Mouse (Mus musculus) forebrain, embryonic 10.5 days (tissue): ENCODE results near the gene Bcar1. TPM values are rescaled to one million over a fixed set of nuclear protein-coding genes. Genes with fewer than 3 reads are reported as not detected.

Experiments used
- DNase-seq: peaks from one replicate; pipeline ENCODE4 v3.0.0-alpha.2; 2017; ENCODE audit warnings: low spot score; ENCODE audit errors: extremely low spot score
- H3K27ac ChIP-seq: fragments of 300-500 bp; sonication (generic); 2 replicates; pipeline ENCODE4 v1.5.1; 2016; ENCODE audit warnings: mild to moderate bottlenecking
- H3K27me3 ChIP-seq: fragments of 300-500 bp; sonication (generic); 2 replicates; pipeline ENCODE4 v1.6.1; 2016; ENCODE audit warnings: mild to moderate bottlenecking; ENCODE audit not compliant: poor library complexity, severe bottlenecking
- H3K36me3 ChIP-seq: fragments of 300-500 bp; sonication (generic); replicated peaks from 2 replicates; pipeline ENCODE4 v1.6.1; 2016; ENCODE audit warnings: mild to moderate bottlenecking, moderate library complexity
- H3K4me1 ChIP-seq: fragments of 300-500 bp; sonication (generic); 2 replicates; pipeline ENCODE4 v1.6.1; 2016
- H3K4me3 ChIP-seq: fragments of 300-500 bp; sonication (generic); 2 replicates; pipeline ENCODE4 v1.5.1; 2016; ENCODE audit warnings: mild to moderate bottlenecking, moderate library complexity
- H3K9me3 ChIP-seq: fragments of 300-500 bp; sonication (generic); 2 replicates; pipeline ENCODE4 v1.6.1; 2016; ENCODE audit warnings: mild to moderate bottlenecking, moderate library complexity
- WGBS: fragments of 180-500 bp; shearing (Covaris S2); methylation state at CpG from one replicate; pipeline ENCODE4 v1.1.7; 2016; 5-methylcytosine and 5-hydroxymethylcytosine counted together
- polyA plus RNA-seq: library from polyadenylated mRNA; unstranded; fragments of >200 nt; fragmentation: Nextera tagmentation; extraction: Ambion mirVana; gene quantifications from 2 replicates; pipeline ENCODE4 v1.2.1, GENCODE M21; 2016

Bcar1 gene
- polyA plus RNA-seq, 1 experiment from 2014 or later, result 46.6 TPM

DNA sequence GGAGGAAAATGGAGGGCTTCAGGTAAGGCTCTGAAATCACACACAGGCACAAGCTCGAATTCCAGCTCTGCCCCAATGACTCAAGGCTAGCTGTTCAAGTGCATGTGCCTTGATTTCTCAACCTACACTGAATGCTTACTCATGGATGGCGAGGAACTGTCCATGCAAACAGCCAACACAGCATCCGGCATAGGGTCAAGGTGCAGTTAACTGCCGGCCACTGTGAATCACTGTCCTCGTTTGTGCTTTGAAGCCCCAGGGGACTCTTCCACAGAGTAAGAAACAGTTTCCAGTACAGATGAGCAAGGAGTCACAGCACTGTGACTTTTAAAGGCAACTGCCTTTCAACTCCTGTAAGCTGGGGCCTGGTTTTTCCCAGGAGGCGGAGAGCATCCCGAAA, 36.1 kb upstream of the Bcar1 start:
- H3K4me1 ChIP-seq, result peaks cover 20% of the 10 kb centered on the region
- H3K27ac ChIP-seq, result no peak overlapping the region
- WGBS, result 86% methylated on average over 7 of the region's 7 CpGs
- H3K27me3 ChIP-seq, result no peaks in the 10 kb centered on the region
- peaks cover 55% of the 10 kb centered on the region for H3K36me3 ChIP-seq
- DNase-seq, result no peak
- no peak overlapping the region for H3K4me3 ChIP-seq
- no peaks in the 10 kb centered on the region for H3K9me3 ChIP-seq

DNA sequence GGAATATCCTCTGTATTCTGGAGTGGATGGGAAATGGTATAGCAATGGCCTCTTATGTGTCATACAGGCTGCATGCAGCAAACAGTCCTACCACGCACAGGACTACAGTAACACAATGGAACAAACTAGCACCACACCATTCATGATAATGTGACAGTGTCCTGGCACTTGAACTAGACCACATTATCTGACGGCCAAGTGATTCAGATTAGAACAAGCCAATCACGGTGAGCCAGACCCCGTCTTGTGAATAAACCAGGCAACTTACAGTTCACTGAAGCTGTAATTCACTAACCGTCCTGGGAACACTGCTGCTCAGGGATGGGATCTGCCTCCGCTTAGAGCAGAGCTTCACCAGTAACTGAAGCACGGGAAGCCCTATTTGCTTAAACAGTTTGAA, 35.2 kb upstream of the Bcar1 start:
- Histone ChIP-seq H3K4me3 (no peak overlapping the region), H3K4me1 (peaks cover 20% of the 10 kb centered on the region), H3K27me3 (no peaks in the 10 kb centered on the region), H3K9me3 (no peaks in the 10 kb centered on the region), H3K36me3 (peaks cover 64% of the 10 kb centered on the region), H3K27ac (no peak overlapping the region)
- DNase-seq, result no peak
- WGBS, result 85% methylated on average over 7 of the region's 7 CpGs

DNA sequence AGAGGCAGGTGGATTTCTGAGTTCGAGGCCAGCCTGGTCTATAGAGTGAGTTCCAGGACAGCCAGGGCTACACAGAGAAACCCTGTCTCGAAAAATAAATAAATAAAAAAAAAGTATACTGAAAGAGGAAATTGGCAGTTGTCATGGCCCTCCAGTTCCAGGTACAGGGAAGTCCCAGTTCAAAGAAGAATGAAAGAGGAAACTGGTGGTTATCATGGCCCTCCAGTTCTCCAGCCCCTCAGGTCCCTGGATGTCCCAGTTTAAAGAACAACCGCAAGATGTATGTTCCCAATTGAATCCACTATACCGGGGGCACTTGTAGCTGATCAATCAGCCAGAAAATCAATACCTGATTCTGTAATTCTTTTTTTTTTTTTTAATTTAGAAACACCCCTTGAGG, 32.9 kb upstream of the Bcar1 start:
- 94% methylated on average over 4 of the region's 4 CpGs for WGBS
- Histone ChIP-seq H3K4me3 (no peak overlapping the region), H3K27ac (no peak overlapping the region), H3K36me3 (peaks cover 72% of the 10 kb centered on the region), H3K4me1 (peaks cover 6% of the 10 kb centered on the region; the same call in 1 of the 2 replicates), H3K27me3 (no peaks in the 10 kb centered on the region), H3K9me3 (no peaks in the 10 kb centered on the region)
- DNase-seq, result no peak

DNA sequence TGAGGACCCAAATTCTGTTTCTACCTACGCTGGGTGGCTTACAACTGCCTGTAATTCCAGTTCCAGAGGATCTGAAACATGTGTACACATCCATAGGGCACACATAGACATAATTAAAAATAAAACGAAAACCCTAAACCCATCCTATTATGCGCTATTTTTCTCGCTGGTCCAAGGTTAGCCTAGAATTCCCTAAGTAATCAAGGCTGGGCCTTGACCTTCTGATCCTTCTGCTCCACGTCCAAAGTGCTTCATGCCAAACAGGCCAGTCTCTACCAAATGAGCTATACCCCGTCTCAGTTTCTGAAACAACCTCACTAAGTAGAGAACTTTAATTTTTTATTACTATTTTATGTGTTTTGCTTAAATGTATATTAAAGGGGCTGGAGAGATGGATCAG, 32.2 kb upstream of the Bcar1 start:
- no peaks in the 10 kb centered on the region for H3K9me3 ChIP-seq
- peaks cover 76% of the 10 kb centered on the region for H3K36me3 ChIP-seq
- H3K27ac ChIP-seq, result no peak overlapping the region
- H3K4me1 ChIP-seq, result peaks cover 5% of the 10 kb centered on the region; the same call in 1 of the 2 replicates
- H3K27me3 ChIP-seq, result no peaks in the 10 kb centered on the region
- 94% methylated on average over 6 of the region's 6 CpGs for WGBS
- H3K4me3 ChIP-seq, result no peak overlapping the region
- DNase-seq, result no peak

DNA sequence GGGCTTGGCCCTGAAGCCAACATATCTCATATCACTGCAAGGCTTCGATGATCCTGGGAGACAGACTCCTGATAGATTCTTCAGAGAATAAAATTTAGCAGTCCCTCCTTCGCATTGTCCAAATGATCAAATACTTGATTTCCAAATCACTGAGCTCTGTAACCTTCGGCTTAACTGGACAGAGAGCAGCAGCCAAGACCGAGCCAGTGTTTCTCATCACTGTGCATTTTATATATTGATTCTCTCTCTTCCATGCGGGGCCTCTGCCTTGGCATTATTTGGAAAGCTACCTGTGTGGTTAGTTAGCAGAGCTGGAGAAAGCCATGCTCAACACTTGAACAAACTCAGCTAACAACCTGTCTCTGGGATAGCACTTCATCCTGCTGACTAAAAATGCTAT, 29.9 kb upstream of the Bcar1 start:
- no peaks in the 10 kb centered on the region for H3K9me3 ChIP-seq
- H3K36me3 ChIP-seq, result peaks cover 67% of the 10 kb centered on the region
- no peak for DNase-seq
- 98% methylated on average over 5 of the region's 5 CpGs for WGBS
- H3K4me1 ChIP-seq, result peaks cover 18% of the 10 kb centered on the region
- no peak overlapping the region for H3K27ac ChIP-seq
- H3K27me3 ChIP-seq, result no peaks in the 10 kb centered on the region
- H3K4me3 ChIP-seq, result no peak overlapping the region

DNA sequence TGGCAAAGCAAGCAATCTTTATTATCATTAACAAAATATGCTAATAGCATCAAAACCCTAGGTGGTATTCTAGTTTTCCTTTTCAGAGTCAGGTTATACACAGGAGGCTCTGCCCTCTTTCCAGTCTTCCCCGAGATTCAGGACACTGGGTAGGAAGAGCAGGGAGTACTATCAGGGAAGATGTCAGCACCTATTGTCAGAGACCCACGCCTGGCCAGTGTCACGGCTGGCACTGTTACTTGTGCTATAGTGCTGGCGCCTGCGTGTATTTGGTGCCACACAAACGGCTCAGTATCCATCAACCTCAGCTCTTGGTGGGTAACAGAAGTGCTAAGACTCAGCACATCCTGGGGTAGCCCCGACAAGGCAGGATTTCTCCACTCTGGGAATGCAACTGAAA, 29.4 kb upstream of the Bcar1 start:
- DNase-seq, result no peak
- Histone ChIP-seq H3K9me3 (no peaks in the 10 kb centered on the region), H3K36me3 (peaks cover 67% of the 10 kb centered on the region), H3K27me3 (no peaks in the 10 kb centered on the region), H3K4me3 (no peak overlapping the region), H3K27ac (no peak overlapping the region), H3K4me1 (peaks cover 14% of the 10 kb centered on the region)
- 92% methylated on average over 7 of the region's 7 CpGs for WGBS

DNA sequence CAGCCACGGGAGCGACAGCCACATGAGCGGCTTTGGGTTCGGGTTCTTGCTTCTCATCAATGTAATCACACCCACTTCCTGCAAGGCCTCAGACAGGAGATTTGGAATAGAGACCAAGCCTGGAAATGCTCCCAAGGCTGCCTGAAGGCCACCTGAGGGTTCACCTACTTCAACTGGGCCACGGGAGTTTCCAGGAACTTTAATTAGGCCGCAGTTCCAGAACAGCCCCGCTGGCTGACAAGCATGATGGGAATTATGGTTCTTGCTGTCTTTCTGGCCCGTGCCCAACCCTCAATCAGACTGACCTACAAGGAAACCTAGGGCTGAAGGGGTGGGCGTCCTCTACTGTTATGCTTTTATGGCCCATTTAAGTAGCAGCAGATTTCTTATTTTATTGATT, 28.5 kb upstream of the Bcar1 start:
- H3K27ac ChIP-seq, result no peak overlapping the region
- no peak for DNase-seq
- no peak overlapping the region for H3K4me3 ChIP-seq
- WGBS, result 95% methylated on average over 9 of the region's 9 CpGs
- H3K27me3 ChIP-seq, result no peaks in the 10 kb centered on the region
- H3K9me3 ChIP-seq, result no peaks in the 10 kb centered on the region
- H3K36me3 ChIP-seq, result peaks cover 70% of the 10 kb centered on the region
- H3K4me1 ChIP-seq, result peaks cover 14% of the 10 kb centered on the region

DNA sequence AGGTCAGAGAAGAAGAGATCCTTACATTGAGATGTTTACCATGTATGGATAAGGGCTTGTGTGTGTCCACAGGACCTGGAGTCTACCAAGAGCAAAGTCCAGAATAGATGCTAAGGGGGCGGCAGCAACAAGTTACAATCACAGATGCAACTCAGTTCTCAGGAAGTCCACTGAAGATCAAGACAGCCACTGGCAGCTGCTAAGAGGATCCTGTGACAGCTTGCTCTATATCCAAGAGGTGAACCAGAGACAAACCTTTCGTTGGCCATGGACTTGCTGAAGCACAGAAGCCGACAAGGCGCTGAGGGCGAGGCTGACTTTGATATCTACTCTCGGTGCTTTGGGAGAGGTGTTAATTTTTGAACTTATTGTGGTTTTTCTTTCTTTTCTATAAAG, 28.0 kb upstream of the Bcar1 start:
- Histone ChIP-seq H3K4me1 (peaks cover 14% of the 10 kb centered on the region), H3K27ac (no peak overlapping the region), H3K27me3 (no peaks in the 10 kb centered on the region)

DNA sequence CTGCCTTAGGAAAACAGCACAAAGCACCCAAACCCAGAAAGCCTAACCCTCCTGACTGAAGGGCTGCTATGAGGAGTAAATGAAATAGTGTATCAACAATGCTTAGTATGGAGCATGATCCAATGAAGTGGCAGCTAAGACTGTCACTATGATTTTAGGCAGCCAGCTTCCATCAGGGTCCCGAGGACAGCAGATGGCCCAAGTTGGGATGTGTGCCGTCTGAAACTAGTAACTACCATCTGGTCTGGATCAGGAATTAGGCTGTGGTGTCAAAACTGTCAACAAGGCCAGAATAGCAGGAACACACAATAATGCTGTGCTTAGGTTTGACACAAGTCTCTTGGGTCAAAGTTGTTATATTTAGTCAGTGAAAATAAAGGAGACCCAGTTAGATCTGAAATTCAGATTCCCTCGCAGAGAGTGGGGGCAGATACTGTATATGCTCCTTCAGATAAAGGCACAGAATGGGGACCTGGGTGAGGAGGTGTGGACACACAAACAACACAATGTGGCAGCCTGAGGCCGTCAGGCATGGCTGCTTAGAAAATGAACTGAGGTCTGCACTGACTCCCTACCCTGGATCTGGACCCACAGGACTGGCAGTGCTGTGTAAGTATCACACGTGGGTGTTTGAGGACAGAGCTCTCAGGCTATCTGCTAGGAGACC, 27.5 kb upstream of the Bcar1 start:
- WGBS, result 84% methylated on average over 5 of the region's 5 CpGs
- no peaks in the 10 kb centered on the region for H3K9me3 ChIP-seq
- DNase-seq, result no peak
- H3K27ac ChIP-seq, result no peak overlapping the region
- H3K27me3 ChIP-seq, result no peaks in the 10 kb centered on the region
- H3K4me3 ChIP-seq, result no peak overlapping the region
- peaks cover 70% of the 10 kb centered on the region for H3K36me3 ChIP-seq
- peaks cover 14% of the 10 kb centered on the region for H3K4me1 ChIP-seq

More for the DNA sequence above, 28.0 kb upstream of the Bcar1 start:
- 94% methylated on average over 6 of the region's 6 CpGs for WGBS
- H3K36me3 ChIP-seq, result peaks cover 70% of the 10 kb centered on the region
- H3K4me3 ChIP-seq, result no peak overlapping the region
- H3K9me3 ChIP-seq, result no peaks in the 10 kb centered on the region
- no peak for DNase-seq

DNA sequence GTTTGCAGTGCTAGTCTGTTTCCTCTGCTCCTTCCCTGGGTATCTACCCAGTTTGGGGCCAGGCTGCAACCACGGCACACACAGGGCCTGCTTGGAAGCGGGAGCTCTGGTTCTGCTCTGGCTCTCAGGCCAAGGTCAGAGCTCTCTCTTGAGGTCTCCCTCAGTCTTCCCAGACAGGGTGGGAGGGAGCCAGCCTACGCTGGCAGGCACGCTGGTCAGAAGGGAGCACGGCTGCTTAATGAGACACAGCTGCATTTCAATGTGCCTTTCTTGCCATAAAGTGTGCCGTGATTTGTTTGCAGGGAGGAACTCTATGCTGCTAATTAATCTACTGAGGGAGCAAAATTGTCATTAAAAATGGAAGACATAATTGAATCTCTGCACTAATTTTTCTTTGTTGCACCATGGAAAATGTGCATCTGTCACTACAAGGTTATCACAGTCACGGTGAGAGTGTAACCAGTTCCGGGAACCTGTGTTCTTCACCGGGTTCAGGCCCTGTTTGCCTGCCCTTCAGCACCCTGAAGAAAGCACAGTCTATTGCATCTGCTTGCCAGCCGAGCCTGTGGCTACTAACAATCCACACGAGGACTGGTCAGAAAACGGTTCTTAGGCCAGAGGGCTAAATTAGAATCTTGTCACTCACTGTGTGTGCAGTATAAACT, 26.3 kb upstream of the Bcar1 start:
- Histone ChIP-seq H3K4me1 (peaks cover 14% of the 10 kb centered on the region), H3K36me3 (peaks cover 71% of the 10 kb centered on the region), H3K4me3 (no peak overlapping the region), H3K27ac (peak overlapping the region; percentile 76), H3K27me3 (no peaks in the 10 kb centered on the region), H3K9me3 (no peaks in the 10 kb centered on the region)
- 50% methylated on average over 12 of the region's 12 CpGs for WGBS
- no peak for DNase-seq

DNA sequence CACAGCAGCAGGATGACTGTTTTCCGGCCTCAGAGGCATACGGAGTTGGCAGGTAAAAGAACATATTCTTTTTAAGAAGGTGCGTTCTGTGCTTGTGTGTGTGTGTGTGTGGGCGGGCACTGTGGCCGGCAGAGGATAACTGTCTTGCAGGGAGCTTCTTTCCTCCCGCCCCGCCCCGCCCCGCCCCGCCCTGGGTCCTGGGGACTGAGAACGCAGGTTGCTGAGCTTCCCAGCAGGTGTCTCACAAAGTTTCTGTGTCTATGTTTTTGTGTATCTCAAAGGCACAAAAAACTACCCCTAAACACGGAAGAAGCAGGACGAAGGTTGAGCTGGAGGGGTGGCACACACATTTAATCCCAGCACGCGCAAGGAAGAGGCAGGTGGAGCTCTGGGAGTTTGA, 25.7 kb upstream of the Bcar1 start:
- WGBS, result 42% methylated on average over 15 of the region's 15 CpGs

DNA sequence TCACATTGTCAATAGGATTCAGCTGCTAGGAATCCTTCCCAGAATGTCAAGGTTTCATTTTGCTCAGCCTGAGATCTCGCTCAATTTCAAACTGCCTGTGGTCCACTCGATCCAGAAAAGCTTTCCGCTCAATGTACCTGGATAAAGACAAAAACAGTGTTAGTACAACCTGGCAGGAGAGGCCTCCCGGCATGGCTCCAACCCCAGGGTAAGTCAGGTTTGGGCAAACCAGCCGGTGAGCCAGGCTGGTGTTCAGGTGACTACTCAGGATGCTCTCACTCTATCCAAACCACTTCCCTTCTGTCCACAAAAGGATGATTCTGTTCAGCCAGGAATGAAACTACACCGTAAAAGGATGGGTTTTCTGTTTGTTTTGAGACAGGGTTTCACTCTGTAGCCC, 25.0 kb upstream of the Bcar1 start:
- no peak for DNase-seq
- H3K27ac ChIP-seq, result no peak overlapping the region
- WGBS, result 90% methylated on average over 6 of the region's 6 CpGs
- H3K9me3 ChIP-seq, result no peaks in the 10 kb centered on the region
- H3K36me3 ChIP-seq, result peaks cover 62% of the 10 kb centered on the region
- H3K27me3 ChIP-seq, result no peaks in the 10 kb centered on the region
- H3K4me3 ChIP-seq, result no peak overlapping the region
- peaks cover 14% of the 10 kb centered on the region for H3K4me1 ChIP-seq

More for the DNA sequence above, 25.7 kb upstream of the Bcar1 start:
- no peak for DNase-seq
- no peaks in the 10 kb centered on the region for H3K27me3 ChIP-seq
- H3K4me3 ChIP-seq, result no peak overlapping the region
- peaks cover 65% of the 10 kb centered on the region for H3K36me3 ChIP-seq
- H3K27ac ChIP-seq, result peak overlapping the region; percentile 76
- no peaks in the 10 kb centered on the region for H3K9me3 ChIP-seq
- H3K4me1 ChIP-seq, result peaks cover 14% of the 10 kb centered on the region

DNA sequence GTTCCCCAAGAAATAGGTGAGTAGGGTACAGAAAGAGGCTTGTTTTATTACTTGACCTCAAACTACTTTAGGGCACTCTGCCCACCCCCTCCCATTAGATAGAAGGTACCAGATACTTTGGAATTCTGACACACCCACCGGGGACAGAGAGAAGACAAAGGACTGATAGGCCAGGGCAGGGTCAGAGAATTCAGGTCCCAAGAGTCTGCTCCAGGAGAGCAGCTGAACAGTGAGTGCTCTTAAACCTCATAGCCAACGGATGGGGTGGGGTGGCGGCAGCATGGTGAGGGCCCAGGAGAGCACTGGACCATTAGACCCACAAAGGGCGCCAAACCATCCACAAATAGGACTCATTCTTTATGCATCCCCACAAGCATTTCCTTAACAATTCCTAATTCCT, 22.0 kb upstream of the Bcar1 start:
- H3K4me3 ChIP-seq, result no peak overlapping the region
- peaks cover 17% of the 10 kb centered on the region for H3K4me1 ChIP-seq
- H3K27me3 ChIP-seq, result no peaks in the 10 kb centered on the region
- DNase-seq, result no peak
- 92% methylated on average over 4 of the region's 4 CpGs for WGBS
- no peaks in the 10 kb centered on the region for H3K9me3 ChIP-seq
- peaks cover 48% of the 10 kb centered on the region for H3K36me3 ChIP-seq
- no peak overlapping the region for H3K27ac ChIP-seq
